Mouse (Mus musculus): ENCODE data around the gene Cadm1. TPM values are rescaled to one million over a fixed set of nuclear protein-coding genes. Genes with fewer than 3 reads are reported as not detected.

The Cadm1 gene
- polyA plus RNA-seq, 1 experiment: 7.9 TPM

DNA sequence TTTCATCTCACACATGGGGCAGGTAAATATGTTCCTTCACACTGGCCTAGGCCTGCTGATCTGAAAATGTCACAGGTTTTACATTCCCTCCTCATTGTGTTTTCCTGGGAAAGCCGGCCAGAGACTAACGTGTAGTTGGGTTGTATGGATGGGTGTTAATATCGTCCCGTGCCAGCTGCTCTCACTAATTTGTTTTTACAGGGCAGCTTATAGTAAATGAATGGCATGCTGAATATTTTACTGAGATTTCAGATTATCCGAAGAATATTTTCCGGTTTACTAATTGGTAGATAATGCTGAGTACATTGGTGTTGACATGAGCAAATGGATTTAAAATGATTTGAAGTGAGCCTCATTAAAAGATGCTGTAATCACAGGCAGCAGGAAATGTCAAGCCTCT is 37.9 kb downstream of the Cadm1 start:
- no peak for TF ChIP-seq POLR2A (IDR thresholded peaks at IDR 0.05; ENCODE audit: control insufficient read depth, extremely low read depth, insufficient read depth, low read length, poor library complexity)
- no peak for TF ChIP-seq CTCF (IDR thresholded peaks at IDR 0.05; ENCODE audit: borderline replicate concordance, control insufficient read depth, extremely low read depth, insufficient read depth, low read length, poor library complexity)
- DNase-seq: no peak

DNA sequence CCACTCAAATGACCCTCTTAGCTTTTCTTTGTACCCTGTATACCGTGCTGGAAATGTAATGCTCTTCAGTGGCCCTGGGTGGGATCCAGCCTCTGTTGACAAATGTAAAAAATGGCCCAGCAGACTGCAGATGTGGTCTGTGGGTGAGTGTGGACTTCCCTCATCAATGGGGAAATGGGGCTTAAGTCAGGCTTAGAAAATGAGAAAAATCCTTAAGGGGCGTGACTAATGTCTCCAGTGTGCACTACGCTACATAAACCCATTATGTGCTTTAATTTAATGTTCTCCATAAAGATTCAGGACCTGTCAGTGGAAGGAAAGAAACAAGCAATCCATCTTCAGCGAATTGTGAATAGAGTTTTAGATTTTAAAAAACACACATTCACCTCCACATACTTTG is 40.2 kb downstream of the Cadm1 start:
- no peaks in the 10 kb centered on the region for H3K36me3 ChIP-seq (ENCODE audit: control insufficient read depth, insufficient read depth, low read length)
- H3K27me3 ChIP-seq (ENCODE audit: control insufficient read depth, insufficient read depth, low read length): no peaks in the 10 kb centered on the region
- TF ChIP-seq CTCF (IDR thresholded peaks at IDR 0.05; ENCODE audit: borderline replicate concordance, control insufficient read depth, extremely low read depth, insufficient read depth, low read length, poor library complexity): no peak
- TF ChIP-seq POLR2A (IDR thresholded peaks at IDR 0.05; ENCODE audit: control insufficient read depth, extremely low read depth, insufficient read depth, low read length, poor library complexity): no peak
- H3K4me1 ChIP-seq (replicated peaks; ENCODE audit: control insufficient read depth, insufficient read depth, low read length): no peaks in the 10 kb centered on the region
- 84% methylated on average over 4 of the region's 4 CpGs for WGBS
- no peak overlapping the region for H3K27ac ChIP-seq (ENCODE audit: control insufficient read depth, insufficient read depth, low read length)
- no peak for DNase-seq
- H3K4me3 ChIP-seq (ENCODE audit: control insufficient read depth, insufficient read depth, low read length): no peak overlapping the region

More for the DNA sequence above, 37.9 kb downstream of the Cadm1 start:
- H3K27me3 ChIP-seq (ENCODE audit: control insufficient read depth, insufficient read depth, low read length): no peaks in the 10 kb centered on the region
- no peaks in the 10 kb centered on the region for H3K4me1 ChIP-seq (replicated peaks; ENCODE audit: control insufficient read depth, insufficient read depth, low read length)
- WGBS: 97% methylated on average over 6 of the region's 6 CpGs
- H3K4me3 ChIP-seq (ENCODE audit: control insufficient read depth, insufficient read depth, low read length): no peak overlapping the region
- no peaks in the 10 kb centered on the region for H3K36me3 ChIP-seq (ENCODE audit: control insufficient read depth, insufficient read depth, low read length)
- no peak overlapping the region for H3K27ac ChIP-seq (ENCODE audit: control insufficient read depth, insufficient read depth, low read length)

DNA sequence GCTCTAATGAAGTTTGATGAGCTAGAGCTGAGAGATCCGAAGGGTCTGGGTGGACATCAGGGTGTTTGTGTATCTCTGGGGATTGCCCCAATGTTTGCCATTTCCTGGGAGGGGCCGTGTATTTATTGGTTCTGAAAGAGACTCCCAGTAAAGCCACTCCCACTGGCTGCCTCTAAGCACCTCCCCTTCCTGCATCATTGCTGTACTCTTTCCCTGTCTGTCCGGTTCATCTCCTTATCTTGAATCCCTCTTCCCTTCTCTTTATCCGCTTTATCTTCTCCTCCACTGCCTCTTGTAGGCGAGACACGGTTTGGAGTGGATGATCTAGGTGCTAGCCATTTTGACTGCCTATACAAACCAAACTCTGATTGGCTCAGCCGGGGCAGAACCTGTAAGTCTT is 41.5 kb downstream of the Cadm1 start:
- H3K27ac ChIP-seq (ENCODE audit: control insufficient read depth, insufficient read depth, low read length): no peak overlapping the region
- H3K27me3 ChIP-seq (ENCODE audit: control insufficient read depth, insufficient read depth, low read length): no peaks in the 10 kb centered on the region
- no peak for DNase-seq
- H3K4me3 ChIP-seq (ENCODE audit: control insufficient read depth, insufficient read depth, low read length): no peak overlapping the region
- H3K4me1 ChIP-seq (replicated peaks; ENCODE audit: control insufficient read depth, insufficient read depth, low read length): no peaks in the 10 kb centered on the region
- 89% methylated on average over 7 of the region's 7 CpGs for WGBS
- no peaks in the 10 kb centered on the region for H3K36me3 ChIP-seq (ENCODE audit: control insufficient read depth, insufficient read depth, low read length)
- TF ChIP-seq CTCF (IDR thresholded peaks at IDR 0.05; ENCODE audit: borderline replicate concordance, control insufficient read depth, extremely low read depth, insufficient read depth, low read length, poor library complexity) (no peak), POLR2A (IDR thresholded peaks at IDR 0.05; ENCODE audit: control insufficient read depth, extremely low read depth, insufficient read depth, low read length, poor library complexity) (no peak)

DNA sequence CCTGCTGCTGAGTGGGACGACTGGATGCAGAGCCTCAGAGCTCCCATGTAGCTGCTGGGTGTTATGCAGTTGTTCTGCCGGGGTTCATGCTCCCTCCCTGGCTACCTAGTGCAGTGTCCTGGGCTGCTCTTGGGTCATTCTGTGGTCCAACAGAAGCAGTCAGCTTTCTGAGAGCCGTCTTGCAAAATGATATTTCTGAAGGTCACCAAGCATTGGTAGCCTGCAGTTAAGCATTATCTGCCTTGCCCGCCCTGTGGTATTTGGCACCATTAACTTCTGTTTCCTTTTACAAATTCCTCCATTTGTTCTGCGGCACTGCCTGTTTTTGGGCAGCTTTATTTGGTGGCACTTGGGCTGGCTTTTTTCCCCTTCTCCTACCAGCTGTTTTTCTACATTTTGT is 42.2 kb downstream of the Cadm1 start:
- 56% methylated on average over 5 of the region's 5 CpGs for WGBS
- H3K4me3 ChIP-seq (ENCODE audit: control insufficient read depth, insufficient read depth, low read length): no peak overlapping the region
- H3K36me3 ChIP-seq (ENCODE audit: control insufficient read depth, insufficient read depth, low read length): no peaks in the 10 kb centered on the region
- no peak for DNase-seq
- TF ChIP-seq POLR2A (IDR thresholded peaks at IDR 0.05; ENCODE audit: control insufficient read depth, extremely low read depth, insufficient read depth, low read length, poor library complexity) (no peak), CTCF (IDR thresholded peaks at IDR 0.05; ENCODE audit: borderline replicate concordance, control insufficient read depth, extremely low read depth, insufficient read depth, low read length, poor library complexity) (no peak)
- no peaks in the 10 kb centered on the region for H3K27me3 ChIP-seq (ENCODE audit: control insufficient read depth, insufficient read depth, low read length)
- H3K27ac ChIP-seq (ENCODE audit: control insufficient read depth, insufficient read depth, low read length): no peak overlapping the region
- no peaks in the 10 kb centered on the region for H3K4me1 ChIP-seq (replicated peaks; ENCODE audit: control insufficient read depth, insufficient read depth, low read length)

DNA sequence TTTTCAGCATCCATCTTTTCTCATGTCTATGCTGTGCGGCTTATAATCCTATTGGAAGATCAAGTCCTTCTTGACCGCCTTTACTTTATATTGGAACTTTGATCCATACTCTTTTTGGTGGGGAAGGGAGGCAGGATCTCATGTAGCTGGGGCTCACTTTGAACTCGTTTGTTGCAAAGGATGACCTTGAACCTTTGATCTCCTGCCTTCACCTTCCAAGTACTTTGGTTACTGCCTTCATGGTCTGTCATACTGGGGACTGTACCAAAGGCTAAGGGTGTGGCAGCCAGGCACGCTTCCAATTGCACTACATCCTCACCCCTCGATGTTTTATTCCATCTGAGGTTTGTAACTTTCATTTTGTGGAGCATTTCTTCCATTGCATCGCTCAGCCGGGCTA is 43.5 kb downstream of the Cadm1 start:
- H3K4me3 ChIP-seq (ENCODE audit: control insufficient read depth, insufficient read depth, low read length): no peak overlapping the region
- H3K4me1 ChIP-seq (replicated peaks; ENCODE audit: control insufficient read depth, insufficient read depth, low read length): no peaks in the 10 kb centered on the region
- no peak for TF ChIP-seq CTCF (IDR thresholded peaks at IDR 0.05; ENCODE audit: borderline replicate concordance, control insufficient read depth, extremely low read depth, insufficient read depth, low read length, poor library complexity)
- no peak for TF ChIP-seq POLR2A (IDR thresholded peaks at IDR 0.05; ENCODE audit: control insufficient read depth, extremely low read depth, insufficient read depth, low read length, poor library complexity)
- DNase-seq: no peak
- H3K36me3 ChIP-seq (ENCODE audit: control insufficient read depth, insufficient read depth, low read length): no peaks in the 10 kb centered on the region
- H3K27me3 ChIP-seq (ENCODE audit: control insufficient read depth, insufficient read depth, low read length): no peaks in the 10 kb centered on the region
- H3K27ac ChIP-seq (ENCODE audit: control insufficient read depth, insufficient read depth, low read length): no peak overlapping the region
- WGBS: 94% methylated on average over 7 of the region's 7 CpGs

DNA sequence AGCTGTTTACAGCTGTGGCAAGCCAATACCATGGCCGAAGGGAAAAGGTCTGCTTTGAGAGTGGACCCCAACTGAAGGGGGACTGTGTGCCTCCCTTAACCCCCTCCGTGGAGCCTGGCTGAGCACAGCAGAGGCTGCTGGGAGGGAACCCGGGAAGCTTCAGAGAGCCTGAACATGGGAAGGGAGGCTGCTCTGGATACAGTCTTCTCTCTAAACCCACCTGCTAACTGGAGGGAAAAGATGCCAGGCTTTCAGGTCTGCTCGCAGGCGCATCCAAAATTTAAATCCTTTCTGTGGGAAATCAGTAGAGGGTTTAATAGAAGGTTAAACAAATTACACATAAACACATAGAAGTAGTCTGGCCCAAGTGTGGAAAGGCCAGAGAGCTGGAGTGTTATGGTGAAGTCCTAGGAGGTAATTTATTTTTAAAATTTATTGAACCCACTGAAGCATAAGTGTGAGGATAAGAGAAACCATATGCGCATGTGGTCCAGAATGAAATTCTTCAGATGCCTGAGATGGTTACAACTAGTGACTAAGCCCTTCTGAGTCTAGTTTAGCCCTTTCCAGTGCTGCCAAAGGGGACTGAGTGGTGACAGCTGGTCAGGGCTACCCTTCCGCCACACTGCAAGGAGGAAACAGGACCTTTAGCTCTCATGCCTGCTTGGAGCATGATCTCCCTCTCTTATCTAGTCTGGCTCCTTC is 44.9 kb downstream of the Cadm1 start:
- DNase-seq: no peak
- no peaks in the 10 kb centered on the region for H3K4me1 ChIP-seq (replicated peaks; ENCODE audit: control insufficient read depth, insufficient read depth, low read length)
- TF ChIP-seq POLR2A (IDR thresholded peaks at IDR 0.05; ENCODE audit: control insufficient read depth, extremely low read depth, insufficient read depth, low read length, poor library complexity) (no peak), CTCF (IDR thresholded peaks at IDR 0.05; ENCODE audit: borderline replicate concordance, control insufficient read depth, extremely low read depth, insufficient read depth, low read length, poor library complexity) (no peak)
- no peak overlapping the region for H3K4me3 ChIP-seq (ENCODE audit: control insufficient read depth, insufficient read depth, low read length)
- WGBS: 95% methylated on average over 7 of the region's 7 CpGs
- H3K27ac ChIP-seq (ENCODE audit: control insufficient read depth, insufficient read depth, low read length): no peak overlapping the region
- H3K36me3 ChIP-seq (ENCODE audit: control insufficient read depth, insufficient read depth, low read length): no peaks in the 10 kb centered on the region
- no peaks in the 10 kb centered on the region for H3K27me3 ChIP-seq (ENCODE audit: control insufficient read depth, insufficient read depth, low read length)

DNA sequence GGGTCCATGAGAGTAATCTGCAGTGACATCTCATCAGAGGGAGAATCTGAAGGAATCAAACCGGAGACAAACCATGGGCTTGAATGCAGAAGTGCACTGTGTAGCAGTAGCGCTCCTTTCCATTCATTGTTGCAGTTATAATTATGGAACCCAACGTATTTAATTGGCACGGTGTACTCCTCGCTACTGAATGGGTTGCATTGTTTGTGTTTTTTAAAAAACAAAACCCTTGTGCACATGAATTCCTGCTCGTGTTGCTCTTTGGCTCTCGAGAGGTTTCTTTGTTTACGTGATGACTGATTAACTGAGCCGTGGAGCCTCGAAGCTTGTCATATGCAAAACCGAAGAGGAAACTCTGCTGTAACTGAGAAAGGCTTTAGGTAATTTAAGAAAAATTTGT is 45.8 kb downstream of the Cadm1 start:
- DNase-seq: no peak
- WGBS: 88% methylated on average over 11 of the region's 11 CpGs
- no peak overlapping the region for H3K27ac ChIP-seq (ENCODE audit: control insufficient read depth, insufficient read depth, low read length)

More for the DNA sequence above, 45.8 kb downstream of the Cadm1 start:
- Histone ChIP-seq H3K4me1 (replicated peaks; ENCODE audit: control insufficient read depth, insufficient read depth, low read length) (no peaks in the 10 kb centered on the region), H3K4me3 (ENCODE audit: control insufficient read depth, insufficient read depth, low read length) (no peak overlapping the region), H3K27me3 (ENCODE audit: control insufficient read depth, insufficient read depth, low read length) (no peaks in the 10 kb centered on the region), H3K36me3 (ENCODE audit: control insufficient read depth, insufficient read depth, low read length) (no peaks in the 10 kb centered on the region)
- no peak for TF ChIP-seq POLR2A (IDR thresholded peaks at IDR 0.05; ENCODE audit: control insufficient read depth, extremely low read depth, insufficient read depth, low read length, poor library complexity)
- no peak for TF ChIP-seq CTCF (IDR thresholded peaks at IDR 0.05; ENCODE audit: borderline replicate concordance, control insufficient read depth, extremely low read depth, insufficient read depth, low read length, poor library complexity)

Measured in thymus, adult 2 months (tissue).